Mouse (Mus musculus) lung, postnatal 0 days (tissue): ENCODE results near the gene Pak1. TPM values are rescaled to one million over a fixed set of nuclear protein-coding genes. Genes with fewer than 3 reads are reported as not detected.
A peak's percentile ranks its signal among the peaks of the same experiment; 100 is the strongest.

Experiments
- ATAC-seq: fragments of 200-750 bp; cut with Nextera tagmentation; 2 replicates; pipeline ENCODE4 v1.8.0; 2017; ENCODE audit warnings: moderate library complexity
- DNase-seq: peaks from one replicate; pipeline ENCODE4 v3.0.0-alpha.2; 2016; ENCODE audit warnings: low spot score
- H3K27ac ChIP-seq: fragments of 300-500 bp; sonication (generic); 2 replicates; pipeline ENCODE4 v1.5.1; 2014; ENCODE audit warnings: antibody characterized with exemption, mild to moderate bottlenecking, low read length, mixed read lengths
- H3K27me3 ChIP-seq: fragments of 300-500 bp; sonication (generic); replicated peaks from 2 replicates; pipeline ENCODE4 v1.6.1; 2014; ENCODE audit warnings: low read length, mixed read lengths; ENCODE audit not compliant: insufficient read depth
- H3K36me3 ChIP-seq: fragments of 300-500 bp; sonication (generic); 2 replicates; pipeline ENCODE4 v1.6.1; 2014; ENCODE audit warnings: low read length, mixed read lengths; ENCODE audit not compliant: insufficient read depth
- H3K4me1 ChIP-seq: fragments of 300-500 bp; sonication (generic); 2 replicates; pipeline ENCODE4 v1.6.1; 2014; ENCODE audit warnings: antibody characterized with exemption, low read depth, low read length, mixed read lengths; ENCODE audit not compliant: insufficient read depth
- H3K4me2 ChIP-seq: fragments of 300-500 bp; sonication (generic); replicated peaks from 2 replicates; pipeline ENCODE4 v1.6.1; 2014; ENCODE audit warnings: low read depth, mild to moderate bottlenecking, low read length, moderate library complexity, mixed read lengths
- H3K4me3 ChIP-seq: fragments of 300-500 bp; sonication (generic); 2 replicates; pipeline ENCODE4 v1.5.1; 2014; ENCODE audit warnings: low read depth, low read length
- H3K9ac ChIP-seq: fragments of 300-500 bp; sonication (generic); replicated peaks from 2 replicates; pipeline ENCODE4 v1.6.1; 2014; ENCODE audit warnings: low read depth, mild to moderate bottlenecking
- H3K9me3 ChIP-seq: fragments of 300-500 bp; sonication (generic); 2 replicates; pipeline ENCODE4 v1.6.1; 2016; ENCODE audit warnings: low read length, mixed read lengths
- CTCF ChIP-seq: IDR thresholded peaks from 2 replicates; pipeline ENCODE4 v1.5.1; 2016; ENCODE audit warnings: antibody characterized with exemption, mild to moderate bottlenecking
- EP300 ChIP-seq: IDR thresholded peaks from 2 replicates; pipeline ENCODE4 v1.6.1; 2016; ENCODE audit warnings: antibody characterized with exemption, mild to moderate bottlenecking, control low read depth
- WGBS: fragments of 180-500 bp; shearing (Covaris S2); extraction: QIAGEN DNeasy Blood & Tissue Kit; methylation state at CpG from one replicate; pipeline ENCODE4 v1.1.7; 2014; 5-methylcytosine and 5-hydroxymethylcytosine counted together
- polyA plus RNA-seq: library from polyadenylated mRNA; unstranded; fragments of >200 nt; fragmentation: Nextera tagmentation; extraction: Ambion mirVana; gene quantifications from 2 replicates; pipeline ENCODE4 v1.2.1, GENCODE M21; 2015

Pak1 gene
- polyA plus RNA-seq, 1 experiment from 2014 or later = 6.9 TPM

DNA sequence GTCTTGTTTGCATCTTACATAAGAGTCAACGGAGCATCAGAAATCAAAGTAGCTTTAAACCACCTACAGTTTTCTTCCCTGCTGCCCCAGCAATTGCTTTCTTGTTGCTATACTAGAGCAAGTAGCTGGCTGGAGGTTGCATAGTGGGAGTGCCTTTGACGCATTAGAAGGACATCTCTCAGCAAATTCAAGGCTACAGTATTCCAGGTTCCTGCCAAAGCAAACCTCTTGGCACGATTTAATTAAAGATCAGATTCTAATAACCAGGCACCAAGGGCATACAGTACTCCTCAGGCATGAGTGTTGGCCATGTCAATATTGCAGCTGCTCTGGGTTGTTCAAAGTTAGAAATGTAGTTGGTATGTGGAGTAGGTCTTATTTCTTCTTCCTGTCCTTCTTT, 62.0 kb downstream of the Pak1 start:
- Histone ChIP-seq H3K9me3 (no peaks in the 10 kb centered on the region), H3K27me3 (no peaks in the 10 kb centered on the region), H3K9ac (no peak overlapping the region), H3K36me3 (no peaks in the 10 kb centered on the region), H3K4me3 (no peak overlapping the region), H3K27ac (no peak overlapping the region), H3K4me1 (no peaks in the 10 kb centered on the region), H3K4me2 (no peak overlapping the region)
- no peak for TF ChIP-seq CTCF
- TF ChIP-seq EP300 = peak; percentile 46; the same call in 1 of the 2 replicates
- peak; percentile 74 for DNase-seq
- peak; percentile 85 for ATAC-seq
- 70% methylated on average over 3 of the region's 3 CpGs for WGBS

DNA sequence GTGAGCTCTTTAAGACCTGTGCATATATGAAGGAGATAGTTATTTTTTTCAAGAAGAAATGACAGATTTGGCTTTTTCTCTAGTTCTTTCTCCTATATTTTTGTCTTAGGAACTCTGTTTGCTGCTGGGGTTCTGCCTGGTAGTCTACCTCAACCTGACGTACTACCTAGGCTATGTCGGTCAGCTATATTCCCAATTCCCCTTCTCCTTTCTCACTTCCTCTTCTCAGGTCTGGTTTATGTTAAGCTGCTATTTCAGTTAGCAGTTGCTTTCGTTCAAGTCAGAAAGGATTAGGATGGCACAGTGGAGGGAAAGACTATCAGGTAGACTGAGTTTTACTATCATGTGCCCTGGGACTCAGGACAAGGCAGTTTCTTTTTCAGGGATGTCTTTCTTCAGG, 75.2 kb downstream of the Pak1 start:
- no peak for DNase-seq
- H3K9ac ChIP-seq = no peak overlapping the region
- no peaks in the 10 kb centered on the region for H3K9me3 ChIP-seq
- H3K4me2 ChIP-seq = no peak overlapping the region
- H3K27me3 ChIP-seq = no peaks in the 10 kb centered on the region
- H3K36me3 ChIP-seq = no peaks in the 10 kb centered on the region
- TF ChIP-seq CTCF = no peak
- no peak for TF ChIP-seq EP300
- no peak overlapping the region for H3K4me3 ChIP-seq
- ATAC-seq = no peak
- 86% methylated on average over 3 of the region's 3 CpGs for WGBS
- H3K27ac ChIP-seq = no peak overlapping the region
- no peaks in the 10 kb centered on the region for H3K4me1 ChIP-seq

- H3K4me3 ChIP-seq = no peak overlapping the region
- H3K9me3 ChIP-seq = no peaks in the 10 kb centered on the region
- ATAC-seq (no peak; the same call in 1 of the 2 replicates), DNase-seq (peak; percentile 44)
- WGBS = 55% methylated on average over 1 of the region's 1 CpGs
- no peaks in the 10 kb centered on the region for H3K27me3 ChIP-seq
- H3K9ac ChIP-seq = no peak overlapping the region
- H3K4me1 ChIP-seq = no peaks in the 10 kb centered on the region
- TF ChIP-seq EP300 = no peak
- no peak for TF ChIP-seq CTCF
- H3K27ac ChIP-seq = no peak overlapping the region
- no peaks in the 10 kb centered on the region for H3K36me3 ChIP-seq
- no peak overlapping the region for H3K4me2 ChIP-seq
Measured at GRCm38 (mm10) chr7:97864531-97864930, 76.2 kb downstream of the Pak1 start.

DNA sequence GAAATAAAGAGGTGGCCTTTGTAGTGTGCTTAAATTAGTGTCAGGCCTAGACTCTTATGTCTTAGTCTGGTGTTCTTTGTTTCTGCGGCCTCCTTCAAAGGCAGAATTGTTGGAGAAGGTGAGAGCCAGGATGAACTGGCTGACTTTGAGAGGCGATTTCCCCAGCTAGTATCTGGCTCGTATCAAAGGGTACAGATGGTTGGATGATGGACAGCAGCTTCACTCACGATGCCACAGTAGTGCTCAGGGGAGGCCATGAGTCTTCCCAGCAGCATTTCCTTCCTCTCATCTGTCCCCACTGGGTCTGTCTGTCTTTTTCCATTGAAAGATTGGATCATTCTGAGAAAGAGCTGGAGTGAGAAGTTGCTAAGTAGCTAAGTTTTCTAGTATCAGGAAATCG, 79.5 kb downstream of the Pak1 start:
- TF ChIP-seq CTCF (no peak), EP300 (no peak)
- no peak for ATAC-seq

DNA sequence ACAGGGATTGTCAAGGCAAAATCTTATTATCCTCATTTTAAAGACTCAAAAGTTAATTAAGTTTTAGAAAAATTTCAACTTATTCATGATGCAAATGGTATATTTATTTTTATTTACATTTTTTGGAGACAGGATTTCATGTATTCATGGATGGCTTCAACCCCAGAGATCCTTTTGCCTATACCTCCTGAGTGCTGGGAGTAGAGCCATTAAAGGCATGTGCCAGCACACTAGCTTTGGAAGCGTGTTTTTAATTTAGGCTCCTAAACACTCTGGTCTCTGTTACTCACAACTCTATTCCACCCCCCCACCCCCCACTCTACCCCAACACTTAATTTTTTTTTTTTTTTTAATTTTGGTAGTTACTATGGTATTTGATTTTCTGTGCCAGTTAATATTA, 80.4 kb downstream of the Pak1 start:
- Histone ChIP-seq H3K36me3 (no peaks in the 10 kb centered on the region), H3K27ac (no peak overlapping the region), H3K4me2 (no peak overlapping the region), H3K9ac (no peak overlapping the region), H3K4me3 (no peak overlapping the region), H3K4me1 (no peaks in the 10 kb centered on the region), H3K27me3 (no peaks in the 10 kb centered on the region), H3K9me3 (no peaks in the 10 kb centered on the region)
- no peak for ATAC-seq
- no peak for DNase-seq
- 97% methylated on average over 1 of the region's 1 CpGs for WGBS
- TF ChIP-seq CTCF (no peak), EP300 (no peak)

More for the DNA sequence above, 79.5 kb downstream of the Pak1 start:
- Histone ChIP-seq H3K4me1 (no peaks in the 10 kb centered on the region), H3K9me3 (no peaks in the 10 kb centered on the region), H3K9ac (no peak overlapping the region), H3K27me3 (no peaks in the 10 kb centered on the region), H3K27ac (no peak overlapping the region), H3K4me3 (no peak overlapping the region), H3K4me2 (no peak overlapping the region), H3K36me3 (no peaks in the 10 kb centered on the region)
- DNase-seq = no peak
- 80% methylated on average over 5 of the region's 5 CpGs for whole genome bisulfite sequencing

- WGBS = 92% methylated on average over 4 of the region's 4 CpGs
Measured at GRCm38 (mm10) chr7:97872396-97872795, 84.1 kb downstream of the Pak1 start.

DNA sequence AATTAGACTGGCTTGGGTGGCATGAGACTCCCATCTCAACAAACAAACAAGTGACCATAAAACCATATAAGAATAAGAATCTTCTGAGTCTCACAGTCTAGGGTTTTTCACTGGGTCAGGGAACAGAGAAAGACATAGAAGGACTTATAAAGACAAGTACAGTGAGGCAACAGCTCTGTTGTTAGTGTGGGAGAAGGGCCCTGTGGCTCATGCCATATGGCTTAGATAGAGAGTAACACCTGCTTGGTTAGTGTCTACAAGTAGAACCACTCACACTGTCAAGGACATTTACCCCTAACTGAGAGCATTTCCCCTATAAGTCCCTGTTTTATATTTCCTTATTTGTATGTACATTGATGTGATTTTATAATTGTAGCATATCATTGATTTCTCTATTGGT, 85.0 kb downstream of the Pak1 start:
- H3K4me1 ChIP-seq = no peaks in the 10 kb centered on the region
- no peak overlapping the region for H3K27ac ChIP-seq
- H3K36me3 ChIP-seq = no peaks in the 10 kb centered on the region
- H3K4me3 ChIP-seq = no peak overlapping the region
- DNase-seq (no peak), ATAC-seq (no peak)
- TF ChIP-seq CTCF = no peak
- no peak for TF ChIP-seq EP300
- H3K27me3 ChIP-seq = no peaks in the 10 kb centered on the region
- H3K4me2 ChIP-seq = no peak overlapping the region
- no peaks in the 10 kb centered on the region for H3K9me3 ChIP-seq
- no peak overlapping the region for H3K9ac ChIP-seq

More at GRCm38 (mm10) chr7:97872396-97872795, 84.1 kb downstream of the Pak1 start:
- DNase-seq (no peak), ATAC-seq (no peak)
- H3K27ac ChIP-seq = no peak overlapping the region
- no peak overlapping the region for H3K9ac ChIP-seq
- TF ChIP-seq CTCF = no peak
- TF ChIP-seq EP300 = no peak
- H3K9me3 ChIP-seq = no peaks in the 10 kb centered on the region
- H3K36me3 ChIP-seq = no peaks in the 10 kb centered on the region
- H3K4me3 ChIP-seq = no peak overlapping the region
- H3K4me1 ChIP-seq = no peaks in the 10 kb centered on the region
- no peak overlapping the region for H3K4me2 ChIP-seq
- H3K27me3 ChIP-seq = no peaks in the 10 kb centered on the region
